Mouse (Mus musculus) E14TG2a.4 (cell line): ENCODE results near the gene Olfr859.

Experiments used
- CTCF ChIP-seq: conservative IDR thresholded peaks from 2 replicates; pipeline ENCODE4 v1.5.1; 2014; ENCODE audit warnings: low read length
- POU5F1 ChIP-seq: IDR thresholded peaks from 2 replicates; pipeline ENCODE4 v1.6.1; 2014; ENCODE audit warnings: low read length, borderline replicate concordance

DNA sequence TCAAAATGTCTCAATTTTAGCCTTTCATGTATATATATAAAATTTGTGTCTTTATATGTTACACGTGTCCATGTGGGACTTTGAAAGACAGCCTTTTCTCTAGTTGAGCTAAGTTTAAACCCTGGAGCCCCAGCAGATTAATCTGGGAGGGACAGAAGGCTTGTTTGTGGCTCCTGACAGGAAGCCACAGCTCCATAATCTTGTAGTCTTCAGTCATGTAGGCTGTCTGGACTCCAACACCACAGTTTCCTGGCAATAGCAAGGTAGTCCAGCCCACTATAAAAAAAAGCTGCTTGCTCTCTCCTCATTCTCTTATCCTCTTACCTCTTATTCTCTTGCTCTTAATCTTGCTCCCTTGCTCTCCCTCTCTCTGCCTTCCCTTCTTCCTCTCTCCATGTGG, 1.7 kb upstream of the Olfr859 start:
- TF ChIP-seq CTCF (no peak), POU5F1 (no peak)
